Mouse (Mus musculus) heart, postnatal 4 days (tissue): ENCODE data around the gene Tgfb3. TPM values are rescaled to one million over a fixed set of nuclear protein-coding genes. Genes with fewer than 3 reads are reported as not detected.

Experiments
- DNase-seq: peaks from one replicate; pipeline ENCODE4 v3.0.0; 2021
- total RNA-seq, 2 experiments: library from RNA; stranded (reverse); gene quantifications; 2 replicates each; pipeline ENCODE4 v1.2.3; 2021

Gene Tgfb3
- total RNA-seq, 2 experiments from 2014 or later: 18.6 to 19.2 TPM

- DNase-seq: no peak
These were observed 677 bp downstream of the Tgfb3 start for GRCm38 (mm10) chr12:86078176-86078552.

- DNase-seq: no peak
These were observed 1.1 kb downstream of the Tgfb3 start for GRCm38 (mm10) chr12:86077736-86078135.

- DNase-seq: no peak
These were observed 1.5 kb downstream of the Tgfb3 start for GRCm38 (mm10) chr12:86077322-86077721.

- DNase-seq: peak; percentile 47
These were observed 2.4 kb downstream of the Tgfb3 start for GRCm38 (mm10) chr12:86076321-86076901.

GRCm38 (mm10) chr12:86075358-86075757 lies 3.5 kb downstream of the Tgfb3 start:
- DNase-seq: no peak

GRCm38 (mm10) chr12:86074681-86075080 lies 4.2 kb downstream of the Tgfb3 start:
- no peak for DNase-seq

- no peak for DNase-seq
These were observed 7.4 kb downstream of the Tgfb3 start for GRCm38 (mm10) chr12:86071432-86071831.

GRCm38 (mm10) chr12:86064796-86065195 lies 14.0 kb downstream of the Tgfb3 start:
- DNase-seq: no peak

- no peak for DNase-seq
These were observed 19.5 kb downstream of the Tgfb3 start for GRCm38 (mm10) chr12:86059341-86059740.

- no peak for DNase-seq
These were observed 21.3 kb downstream of the Tgfb3 start for GRCm38 (mm10) chr12:86057516-86057915.

GRCm38 (mm10) chr12:86056976-86057375 lies 21.9 kb downstream of the Tgfb3 start:
- DNase-seq: no peak

GRCm38 (mm10) chr12:86055306-86055705 lies 23.5 kb downstream of the Tgfb3 start:
- no peak for DNase-seq

- DNase-seq: no peak
These were observed 27.4 kb downstream of the Tgfb3 start for GRCm38 (mm10) chr12:86051477-86051876.

GRCm38 (mm10) chr12:86049813-86050212 lies 29.0 kb downstream of the Tgfb3 start:
- DNase-seq: no peak

- DNase-seq: no peak
These were observed 31.5 kb downstream of the Tgfb3 start for GRCm38 (mm10) chr12:86047376-86047775.

- no peak for DNase-seq
These were observed 32.1 kb downstream of the Tgfb3 start for GRCm38 (mm10) chr12:86046776-86047175.

- DNase-seq: no peak
These were observed 32.7 kb downstream of the Tgfb3 start for GRCm38 (mm10) chr12:86046141-86046540.

GRCm38 (mm10) chr12:86039751-86040150 lies 39.1 kb downstream of the Tgfb3 start:
- DNase-seq: no peak

- DNase-seq: no peak
These were observed 39.8 kb downstream of the Tgfb3 start for GRCm38 (mm10) chr12:86039078-86039477.

- no peak for DNase-seq
These were observed 41.5 kb downstream of the Tgfb3 start for GRCm38 (mm10) chr12:86037235-86037921.

GRCm38 (mm10) chr12:86036368-86037166 lies 42.3 kb downstream of the Tgfb3 start:
- no peak for DNase-seq

- no peak for DNase-seq
These were observed 43.3 kb downstream of the Tgfb3 start for GRCm38 (mm10) chr12:86035586-86035985.

GRCm38 (mm10) chr12:86030932-86031331 lies 47.9 kb downstream of the Tgfb3 start:
- no peak for DNase-seq

GRCm38 (mm10) chr12:86027747-86028146 lies 51.1 kb downstream of the Tgfb3 start:
- DNase-seq: no peak
